In genomic region chr5:121606151-121606550, GRCm38 (mm10) we compare ENCODE assay signal across 9 mouse cellular contexts. TPM values are rescaled to one million over a fixed set of nuclear protein-coding genes. Genes with fewer than 3 reads are reported as not detected.
A peak's percentile ranks its signal among the peaks of the same experiment; 100 is the strongest.
DNase-seq lines count a peak whose midpoint lies in the region; ATAC-seq lines count a peak whose summit lies in the region.
"Had no signal": no experiment of that assay in that cellular context is flagged by ENCODE, and none has a peak within 500 bp of the region (broad histone marks: within the 10 kb centered on the region; RNA-seq: fewer than 3 reads in every experiment).

No protein-coding gene starts in this region.

- H3K27me3 ChIP-seq in forebrain, embryonic 14.5 days (replicated peaks; ENCODE audit: control insufficient read depth, insufficient read depth, low read length), result no peaks in the 10 kb centered on the region
- no peaks in the 10 kb centered on the region for H3K27me3 ChIP-seq in forebrain, embryonic 13.5 days
- H3K27me3 ChIP-seq in heart, embryonic 10.5 days (ENCODE audit: insufficient read depth, poor library complexity, severe bottlenecking), result no peaks in the 10 kb centered on the region
- H3K27me3 ChIP-seq: limb, embryonic 13.5 days had no signal

- H3K4me3 ChIP-seq in forebrain, embryonic 14.5 days (ENCODE audit: low read depth, low read length), result no peak overlapping the region
- no peak overlapping the region for H3K4me3 ChIP-seq in forebrain, embryonic 13.5 days
- H3K4me3 ChIP-seq in heart, embryonic 10.5 days, result no peak overlapping the region
- H3K4me3 ChIP-seq: limb, embryonic 13.5 days had no signal

- ATAC-seq in forebrain, embryonic 14.5 days, result no peak
- no peak for ATAC-seq in forebrain, embryonic 13.5 days
- ATAC-seq in common myeloid progenitor, adult 5-6 weeks (replicated peaks; ENCODE audit: low read depth, poor library complexity, severe bottlenecking), result peak; percentile 83

- no peaks in the 10 kb centered on the region for H3K9me3 ChIP-seq in forebrain, embryonic 14.5 days (replicated peaks; ENCODE audit: control insufficient read depth, low read length)
- H3K9me3 ChIP-seq in forebrain, embryonic 13.5 days (replicated peaks), result no peaks in the 10 kb centered on the region
- H3K9me3 ChIP-seq in heart, embryonic 10.5 days, result no peaks in the 10 kb centered on the region
- H3K9me3 ChIP-seq: limb, embryonic 13.5 days had no signal

- peak; percentile 65 for DNase-seq in forebrain, embryonic 14.5 days (ENCODE audit: low spot score)
- DNase-seq in ZHBTc4 (ENCODE audit: low read depth, low spot score), result peak; percentile 89
- peak; percentile 86 for DNase-seq in heart, embryonic 10.5 days (ENCODE audit: low spot score)
- DNase-seq in left cerebral cortex, adult 11 months (ENCODE audit: low spot score), result peak; percentile 44
- peak; percentile 79 for DNase-seq in mesoderm, embryonic 11.5 days (ENCODE audit: low read depth, low spot score)
- DNase-seq in spleen, postnatal 36 days (ENCODE audit: low spot score in 2 of 2), result peak; percentile 57 to 66

- H3K36me3 ChIP-seq in forebrain, embryonic 14.5 days (ENCODE audit: control insufficient read depth, insufficient read depth, low read length), result no peaks in the 10 kb centered on the region
- no peaks in the 10 kb centered on the region for H3K36me3 ChIP-seq in forebrain, embryonic 13.5 days (ENCODE audit: poor library complexity, severe bottlenecking)
- no peaks in the 10 kb centered on the region for H3K36me3 ChIP-seq in heart, embryonic 10.5 days
- H3K36me3 ChIP-seq: limb, embryonic 13.5 days had no signal

- H3K9ac ChIP-seq in forebrain, embryonic 14.5 days (ENCODE audit: low read length), result no peak overlapping the region
- no peak overlapping the region for H3K9ac ChIP-seq in forebrain, embryonic 13.5 days
- H3K9ac ChIP-seq: limb, embryonic 13.5 days had no signal

- H3K4me1 ChIP-seq in forebrain, embryonic 14.5 days (ENCODE audit: control insufficient read depth, insufficient read depth, low read length), result no peaks in the 10 kb centered on the region
- no peaks in the 10 kb centered on the region; the same call in 1 of the 2 replicates for H3K4me1 ChIP-seq in forebrain, embryonic 13.5 days
- no peaks in the 10 kb centered on the region for H3K4me1 ChIP-seq in heart, embryonic 10.5 days
- H3K4me1 ChIP-seq: limb, embryonic 13.5 days had no signal

- H3K4me2 ChIP-seq in forebrain, embryonic 14.5 days (ENCODE audit: low read length), result no peak overlapping the region
- H3K4me2 ChIP-seq in forebrain, embryonic 13.5 days, result no peak overlapping the region
- H3K4me2 ChIP-seq: limb, embryonic 13.5 days had no signal

- H3K27ac ChIP-seq in forebrain, embryonic 14.5 days (ENCODE audit: low read depth, low read length), result no peak overlapping the region
- H3K27ac ChIP-seq in forebrain, embryonic 13.5 days, result no peak overlapping the region
- H3K27ac ChIP-seq in heart, embryonic 10.5 days, result no peak overlapping the region
- H3K27ac ChIP-seq: limb, embryonic 13.5 days had no signal

- 0% methylated on average over 2 of the region's 2 CpGs for WGBS in forebrain, embryonic 14.5 days
- WGBS in forebrain, embryonic 13.5 days, result 0% methylated on average over 2 of the region's 2 CpGs
- WGBS in heart, embryonic 10.5 days, result 4% methylated on average over 2 of the region's 2 CpGs

RNA-seq across cellular contexts. Expression of gene Aldh2, which starts 12.5 kb away (rescaled TPM):
- polyA plus RNA-seq in forebrain, embryonic 14.5 days (2014; fragmentation: Nextera tagmentation; extraction: Ambion mirVana), result 38.3 and 42.2 TPM in 2 replicates
- 80.8 and 98.1 TPM in 2 replicates for polyA plus RNA-seq in forebrain, embryonic 13.5 days (2015; fragmentation: Nextera tagmentation; extraction: Ambion mirVana)
- 255 and 314 TPM in 2 replicates for total RNA-seq in common myeloid progenitor, adult 5-6 weeks (2017)
- 59.9 and 90.3 TPM in 2 replicates for polyA plus RNA-seq in heart, embryonic 10.5 days (2016; fragmentation: Nextera tagmentation; extraction: Ambion mirVana)

RNA-seq across cellular contexts. Expression of gene Acad12, which starts 12.6 kb away (rescaled TPM):
- 1.1 and 1.2 TPM in 2 replicates for polyA plus RNA-seq in forebrain, embryonic 14.5 days (2014; fragmentation: Nextera tagmentation; extraction: Ambion mirVana)
- 1.0 TPM in 2 replicates for polyA plus RNA-seq in forebrain, embryonic 13.5 days (2015; fragmentation: Nextera tagmentation; extraction: Ambion mirVana)
- 1.1 TPM in 2 replicates for total RNA-seq in common myeloid progenitor, adult 5-6 weeks (2017)
- 4.7 and 6.1 TPM in 2 replicates for polyA plus RNA-seq in heart, embryonic 10.5 days (2016; fragmentation: Nextera tagmentation; extraction: Ambion mirVana)

RNA-seq across cellular contexts. Expression of gene Acad10, which starts 54.2 kb away (rescaled TPM):
- polyA plus RNA-seq in forebrain, embryonic 14.5 days (2014; fragmentation: Nextera tagmentation; extraction: Ambion mirVana), result 0.84 and 1.1 TPM in 2 replicates
- 0.87 and 1.8 TPM in 2 replicates for polyA plus RNA-seq in forebrain, embryonic 13.5 days (2015; fragmentation: Nextera tagmentation; extraction: Ambion mirVana)
- 2.6 and 8.5 TPM in 2 replicates for total RNA-seq in common myeloid progenitor, adult 5-6 weeks (2017)
- polyA plus RNA-seq in heart, embryonic 10.5 days (2016; fragmentation: Nextera tagmentation; extraction: Ambion mirVana), result 1.5 and 2.6 TPM in 2 replicates

RNA-seq across cellular contexts. Expression of gene Brap, which starts 54.2 kb away (rescaled TPM):
- polyA plus RNA-seq in forebrain, embryonic 14.5 days (2014; fragmentation: Nextera tagmentation; extraction: Ambion mirVana), result 36.8 and 43.5 TPM in 2 replicates
- 40.9 and 42.7 TPM in 2 replicates for polyA plus RNA-seq in forebrain, embryonic 13.5 days (2015; fragmentation: Nextera tagmentation; extraction: Ambion mirVana)
- 68.5 and 71.9 TPM in 2 replicates for total RNA-seq in common myeloid progenitor, adult 5-6 weeks (2017)
- polyA plus RNA-seq in heart, embryonic 10.5 days (2016; fragmentation: Nextera tagmentation; extraction: Ambion mirVana), result 33.2 and 35.5 TPM in 2 replicates
